Mouse (Mus musculus) CD8-positive naive resting alpha-beta T cell, adult 2 months (primary cell): Measurements from ENCODE around the gene Clcn7.
"Not testable (repeated sequence)": the region's sequence is repeated elsewhere in the genome, so short reads cannot be mapped to it uniquely, and the experiment has no call there.

Source experiments
- DNase-seq, 2 experiments: peaks; one replicate each; pipeline ENCODE4 v3.0.0; 2022; ENCODE audit warnings: low read depth in 2 of 2, low spot score in 2 of 2

Clcn7 gene

DNA sequence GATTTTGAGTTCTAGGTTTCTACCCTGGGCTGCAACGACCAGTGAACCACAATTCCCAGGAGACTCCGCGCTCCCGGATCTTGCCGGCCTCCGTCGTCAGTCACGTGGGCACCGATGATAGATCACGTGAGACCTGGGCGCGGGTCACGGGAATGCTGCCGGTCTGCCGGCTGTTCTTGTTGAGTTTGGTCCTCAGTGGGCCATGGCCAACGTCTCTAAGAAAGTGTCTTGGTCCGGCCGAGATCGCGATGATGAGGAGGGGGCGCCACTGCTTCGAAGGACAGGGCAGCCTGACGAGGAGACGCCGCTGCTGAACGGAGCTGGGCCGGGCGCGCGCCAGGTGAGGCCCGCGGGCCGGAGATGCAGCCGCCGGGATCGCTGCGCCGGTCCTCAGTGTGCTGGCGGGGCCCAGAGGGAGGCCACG, at the start of gene Clcn7:
Clcn7 (plus strand) TSS at position 117 of the 424 bp plus-strand sequence.
- DNase-seq: peak; percentile 70 to 77

DNA sequence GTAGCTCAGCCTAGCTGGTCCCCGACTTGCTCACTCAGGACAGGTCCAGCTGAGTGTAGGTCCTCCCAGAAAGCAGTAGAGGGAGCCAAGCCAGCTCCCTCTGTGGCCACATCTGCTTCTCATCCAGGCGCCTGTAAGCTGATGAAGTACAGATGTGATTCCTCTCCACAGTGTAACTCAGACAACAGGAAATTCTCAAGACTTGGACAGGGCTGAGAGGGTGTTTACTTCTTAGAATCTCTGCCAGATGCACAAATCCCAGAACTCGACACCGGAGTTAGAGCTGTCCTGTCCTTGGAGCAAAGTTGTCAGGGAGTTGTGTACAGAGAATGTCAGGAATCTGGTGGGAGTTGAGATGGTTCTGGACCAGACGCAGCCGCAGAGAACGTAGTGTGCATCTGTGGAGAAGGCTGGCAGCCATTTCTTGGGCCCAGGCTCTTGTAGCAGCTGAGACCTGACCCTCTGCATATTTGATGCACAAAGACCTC, 49.7 kb upstream of the Clcn7 start, which contains the start of gene Tmem204:
Tmem204 (minus strand) TSS at position 148 of the 488 bp plus-strand sequence.
- no peak for DNase-seq

DNA sequence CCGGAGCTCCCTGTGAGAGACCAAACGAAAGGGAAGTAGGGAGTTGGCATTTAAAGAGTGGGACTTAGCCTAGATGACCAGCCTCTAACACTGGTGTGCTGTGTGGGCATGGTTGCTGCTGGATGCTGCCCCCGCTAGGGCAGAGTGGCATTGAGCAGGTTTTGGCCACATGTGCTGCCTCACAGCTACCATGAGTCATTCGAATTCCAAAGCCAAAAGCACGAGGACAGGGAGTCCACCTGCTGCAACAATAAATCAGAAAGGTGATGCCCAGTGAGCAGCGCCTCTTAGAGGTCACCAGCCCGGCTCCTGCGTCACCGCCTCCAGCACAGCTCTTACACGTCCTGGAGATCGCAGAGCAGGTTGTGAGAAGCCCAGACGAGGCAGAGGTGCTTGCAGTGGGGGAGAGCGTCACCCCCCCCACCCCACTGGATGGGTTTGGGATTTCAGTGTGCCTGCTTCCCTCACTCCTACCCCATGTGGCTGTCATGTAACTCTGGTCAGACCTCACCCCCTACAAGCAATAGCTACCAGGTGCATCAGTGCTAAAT, 48.3 kb upstream of the Clcn7 start:
- no peak for DNase-seq

DNA sequence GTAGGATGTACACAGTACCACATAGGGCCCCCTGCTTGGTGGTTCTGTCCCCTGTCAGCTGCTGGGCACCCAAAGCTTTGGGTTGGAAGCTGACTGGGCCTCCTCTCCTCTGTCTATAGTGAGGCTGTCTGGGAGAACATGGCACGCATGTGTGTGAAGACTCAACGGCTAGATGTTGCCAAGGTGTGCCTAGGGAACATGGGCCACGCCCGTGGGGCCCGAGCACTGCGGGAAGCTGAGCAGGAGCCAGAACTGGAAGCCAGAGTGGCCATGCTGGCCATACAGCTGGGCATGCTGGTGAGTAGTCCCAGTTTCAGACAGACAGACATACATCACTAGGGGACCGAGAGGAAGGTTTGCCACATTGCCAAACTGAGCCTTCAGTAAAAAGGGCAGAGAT, 46.5 kb upstream of the Clcn7 start:
- no peak for DNase-seq

DNA sequence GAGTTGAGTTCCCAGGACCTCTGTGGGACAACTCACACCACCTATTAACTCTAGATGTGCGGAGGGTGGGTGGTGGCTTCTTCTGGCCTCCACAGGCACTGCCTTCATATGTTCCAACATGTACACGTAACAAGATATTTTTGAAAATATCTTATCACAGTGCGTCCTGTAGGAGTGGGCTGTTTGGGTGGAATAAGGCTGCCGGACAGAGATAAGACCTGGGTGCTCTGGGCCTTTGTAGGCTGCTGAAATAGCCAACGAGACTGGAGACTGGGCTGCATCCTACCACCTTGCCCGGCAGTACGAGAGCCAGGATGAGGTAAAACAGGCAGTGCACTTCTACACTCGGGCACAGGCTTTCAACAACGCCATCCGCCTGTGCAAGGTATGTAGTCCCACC, 44.0 kb upstream of the Clcn7 start:
- DNase-seq: no peak

DNA sequence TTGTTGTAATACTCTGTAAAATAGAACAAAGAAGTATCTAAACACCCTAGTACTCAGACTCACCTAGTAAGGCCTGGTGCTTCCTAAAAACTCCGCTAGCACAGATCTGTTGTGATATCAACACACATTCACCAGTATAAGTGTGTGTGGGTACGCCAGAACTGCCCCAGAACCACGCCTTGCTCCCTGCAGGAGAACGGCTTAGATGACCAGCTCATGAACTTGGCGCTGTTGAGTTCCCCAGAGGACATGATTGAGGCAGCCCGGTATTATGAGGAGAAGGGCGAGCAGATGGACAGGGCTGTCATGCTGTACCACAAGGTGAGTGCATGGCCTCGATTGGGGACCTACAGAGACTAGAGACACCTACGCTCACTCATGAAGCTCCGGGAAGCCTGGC, 42.7 kb upstream of the Clcn7 start:
- no peak for DNase-seq

DNA sequence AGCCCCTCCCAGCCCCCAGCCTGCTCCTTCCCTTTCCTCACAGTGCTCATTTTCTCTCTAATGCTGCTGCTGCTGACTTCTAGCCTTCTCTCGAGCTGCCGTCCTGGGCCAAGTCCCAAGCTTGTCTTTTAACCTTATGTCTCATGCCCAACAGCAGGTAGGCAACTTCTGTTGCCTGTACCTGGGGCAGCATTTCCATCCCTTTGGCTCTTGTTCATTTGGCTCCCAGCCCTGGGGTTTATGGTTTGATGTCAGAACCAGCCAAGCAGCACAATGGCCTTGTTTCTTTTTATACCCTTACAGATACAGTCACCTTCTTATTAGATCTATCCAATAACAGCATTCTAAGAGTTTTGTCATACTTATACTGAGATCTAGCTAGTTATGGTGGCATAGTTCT, 37.0 kb upstream of the Clcn7 start:
- DNase-seq: no peak

DNA sequence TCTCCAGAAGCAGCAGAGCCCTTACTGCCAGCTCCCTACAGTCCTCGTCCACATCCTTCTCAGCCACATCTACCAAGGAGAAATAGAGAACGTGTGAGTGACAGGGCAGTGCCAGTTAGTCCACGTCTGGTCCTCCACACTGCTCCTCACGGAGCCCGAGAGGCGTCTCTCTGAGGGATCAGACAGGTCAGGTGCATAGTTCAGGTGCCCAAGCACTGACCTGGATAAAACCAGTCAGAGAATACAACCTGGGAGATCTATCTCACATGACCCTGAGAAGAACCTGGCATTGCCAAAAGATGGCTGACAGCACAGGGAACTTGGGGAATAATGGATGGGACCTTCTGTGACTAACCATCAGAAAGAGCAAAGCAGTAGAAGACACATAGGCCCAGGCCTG, 33.1 kb upstream of the Clcn7 start:
- no peak for DNase-seq

DNA sequence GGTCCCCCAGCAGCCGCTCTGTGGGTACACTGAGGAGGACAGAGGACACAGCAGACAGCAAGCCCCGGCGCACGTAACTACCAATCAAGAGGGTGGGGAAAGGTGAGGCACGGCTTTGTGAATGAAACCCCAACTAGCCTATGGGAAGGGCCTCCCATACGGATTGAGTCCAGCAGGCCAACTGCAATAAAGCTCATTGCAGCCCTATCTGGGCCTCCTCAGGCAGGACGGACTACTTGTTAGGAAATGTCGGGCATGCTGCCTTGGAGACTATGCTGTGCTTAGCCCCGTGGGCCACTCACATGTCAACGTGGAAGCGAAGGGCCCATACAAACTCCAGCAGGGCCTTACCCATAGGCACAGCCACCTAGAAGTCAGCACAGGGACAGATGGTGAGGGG, 31.9 kb upstream of the Clcn7 start:
- DNase-seq: no peak

DNA sequence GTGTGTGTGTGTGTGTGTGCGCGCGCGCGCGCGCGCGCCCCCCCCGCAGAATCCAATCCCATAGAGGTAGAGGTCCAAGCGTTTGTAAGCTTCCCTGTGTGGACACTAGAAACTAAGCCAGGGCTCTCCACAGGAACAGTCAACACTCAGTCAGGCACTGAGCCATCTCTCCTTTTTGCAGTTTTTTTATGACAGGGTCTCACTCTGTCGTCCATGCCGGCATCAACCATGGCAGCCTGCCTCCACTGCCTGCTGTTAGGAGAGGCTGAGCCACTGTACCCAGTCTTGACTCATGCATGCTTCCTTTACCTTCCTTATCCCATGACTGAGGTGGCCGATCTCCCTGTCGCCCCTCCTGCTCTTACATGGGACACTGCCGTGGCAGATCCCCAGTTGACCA, 25.4 kb upstream of the Clcn7 start:
- DNase-seq: no peak

DNA sequence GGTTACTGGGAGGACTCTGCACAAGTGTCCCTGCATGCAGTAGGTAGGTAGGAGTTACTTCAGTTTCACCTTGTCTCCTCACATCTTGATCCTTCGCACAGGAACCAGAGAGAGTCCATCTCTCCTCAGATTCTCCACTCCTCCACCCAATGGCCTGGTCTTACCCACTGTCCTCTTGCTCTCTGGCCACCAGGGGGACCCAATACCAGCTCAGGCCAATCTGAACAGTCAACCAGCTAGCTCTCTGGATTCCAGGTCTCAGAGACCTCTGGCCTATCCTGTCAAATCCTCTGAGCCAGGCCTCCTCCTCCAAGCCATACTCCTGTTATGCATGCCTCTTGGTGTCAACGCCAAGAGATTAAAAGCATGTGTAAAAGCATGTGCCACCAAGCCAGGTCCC, 23.6 kb upstream of the Clcn7 start:
- DNase-seq: no peak

DNA sequence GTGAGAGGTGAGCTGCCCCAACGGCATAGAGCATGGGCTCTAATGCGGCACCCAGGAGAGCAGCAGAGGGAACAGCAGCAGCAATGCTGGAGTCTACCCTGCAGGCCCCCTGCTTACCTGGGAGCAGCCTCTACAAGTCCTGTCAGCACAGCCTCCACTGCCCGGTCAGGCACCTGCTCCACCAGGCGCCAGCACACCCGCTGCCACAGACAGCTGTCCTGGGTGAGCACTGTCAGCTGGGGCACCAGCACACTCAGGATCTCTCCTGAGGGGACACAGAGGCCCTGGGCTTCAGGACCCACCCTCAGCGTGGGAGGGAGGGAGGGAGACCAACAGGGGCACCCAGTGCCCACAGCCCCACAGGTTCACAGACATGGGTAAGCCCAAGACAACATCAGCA, 22.6 kb upstream of the Clcn7 start:
- no peak for DNase-seq

DNA sequence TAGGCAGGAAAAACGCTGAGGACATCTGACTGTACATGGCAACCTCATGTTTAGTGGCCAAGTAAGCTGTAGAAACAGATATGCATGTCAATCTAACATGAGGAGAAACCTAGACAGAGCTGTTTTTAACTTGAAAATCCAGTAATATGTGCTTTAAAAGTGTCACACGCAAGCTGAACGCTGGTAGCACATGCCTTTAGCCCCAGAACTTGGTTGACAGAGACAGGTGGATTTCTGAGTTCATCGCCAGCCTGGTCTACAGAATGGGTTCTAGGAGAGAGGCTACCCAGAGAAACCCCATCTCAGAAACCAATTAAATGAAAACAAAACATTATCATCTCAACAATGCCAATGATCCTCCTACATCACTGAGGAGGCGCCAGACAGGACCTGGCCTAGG, 22.0 kb upstream of the Clcn7 start:
- DNase-seq: no peak

DNA sequence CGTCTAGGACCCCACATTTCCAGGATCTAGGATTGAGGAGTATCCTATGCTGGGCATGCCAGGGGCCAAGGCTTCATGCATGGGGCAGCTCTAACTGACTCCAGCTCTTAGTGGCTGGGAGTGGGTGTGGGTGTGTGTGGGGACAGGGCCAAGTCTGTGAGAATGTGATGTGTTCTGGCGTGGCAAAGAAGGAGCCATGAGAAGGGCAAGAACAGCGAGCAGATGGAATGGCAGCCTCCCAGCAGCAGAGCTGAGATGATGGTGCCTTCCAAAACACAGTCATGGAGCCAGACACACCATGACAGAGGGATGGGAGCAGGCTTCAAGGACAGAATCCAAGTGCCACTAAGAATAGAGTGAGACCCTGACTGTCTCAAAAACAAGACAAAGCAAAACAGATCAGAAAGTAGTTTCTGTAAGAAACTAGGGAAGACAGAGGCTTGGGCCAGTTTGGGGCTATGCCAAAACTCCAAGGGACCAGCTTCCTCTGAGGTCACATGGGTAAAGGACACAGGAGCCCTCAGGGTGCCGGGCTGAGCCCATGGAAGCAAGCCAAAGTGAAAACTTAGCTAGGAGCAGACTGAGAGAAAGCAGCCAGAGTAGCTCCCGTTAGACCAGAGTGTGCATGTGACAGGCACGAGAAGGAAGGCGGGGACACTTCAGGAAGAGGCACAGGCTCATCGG, 21.3 kb upstream of the Clcn7 start:
- no peak for DNase-seq

DNA sequence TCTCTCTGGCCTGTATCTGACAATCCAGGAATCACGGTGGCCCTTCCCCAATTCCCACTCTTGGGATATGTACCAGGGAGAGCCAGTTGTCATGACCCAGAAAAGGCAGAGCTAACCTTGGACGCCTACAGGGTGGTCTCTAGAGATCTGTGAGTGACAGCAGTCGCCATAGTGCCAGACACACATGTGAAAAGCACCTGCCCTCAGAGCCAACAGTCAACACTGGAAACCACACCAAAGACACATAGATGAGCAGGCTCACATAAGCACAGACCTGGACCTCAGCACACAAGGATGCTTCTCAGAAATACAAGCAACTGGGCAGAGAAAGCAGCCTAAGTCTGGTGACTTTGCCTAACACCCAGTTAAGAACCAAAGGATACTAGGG, 20.8 kb upstream of the Clcn7 start:
- no peak for DNase-seq

DNA sequence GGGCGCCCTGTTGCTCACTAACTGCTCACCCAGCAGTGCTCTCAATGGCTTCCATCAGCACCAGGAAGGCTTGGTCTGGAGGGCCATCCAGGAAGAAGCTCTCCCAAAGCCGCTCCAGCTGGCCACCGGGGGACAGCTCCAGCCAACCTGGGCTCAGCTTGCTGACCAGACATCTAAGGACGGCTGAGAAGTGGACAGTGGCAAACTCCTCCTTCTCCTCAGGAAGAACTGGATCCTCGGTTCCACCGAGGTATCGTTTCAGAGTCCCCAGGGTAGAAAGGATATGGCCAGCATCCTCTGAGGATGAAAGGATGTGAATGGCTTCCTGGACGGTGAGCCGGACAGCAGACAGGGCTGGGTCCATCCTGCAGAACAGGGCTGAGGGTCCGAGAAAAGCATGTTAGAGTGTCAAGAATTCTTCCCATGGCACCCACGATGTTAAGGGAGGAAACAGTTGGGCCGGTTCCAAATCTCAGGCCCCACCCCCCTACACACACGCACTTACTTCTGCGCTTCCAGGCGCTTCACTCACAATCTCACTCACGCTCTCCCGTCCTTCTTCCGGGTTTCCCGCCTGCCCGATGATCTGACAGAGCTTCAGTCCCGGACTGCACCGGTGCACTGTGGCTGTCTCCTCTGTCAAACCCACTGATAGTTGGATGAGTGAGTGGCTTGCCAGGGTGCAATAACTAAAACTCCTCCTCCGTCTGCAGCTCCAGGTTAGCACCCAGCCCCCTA, 18.1 kb upstream of the Clcn7 start:
- no peak for DNase-seq

DNA sequence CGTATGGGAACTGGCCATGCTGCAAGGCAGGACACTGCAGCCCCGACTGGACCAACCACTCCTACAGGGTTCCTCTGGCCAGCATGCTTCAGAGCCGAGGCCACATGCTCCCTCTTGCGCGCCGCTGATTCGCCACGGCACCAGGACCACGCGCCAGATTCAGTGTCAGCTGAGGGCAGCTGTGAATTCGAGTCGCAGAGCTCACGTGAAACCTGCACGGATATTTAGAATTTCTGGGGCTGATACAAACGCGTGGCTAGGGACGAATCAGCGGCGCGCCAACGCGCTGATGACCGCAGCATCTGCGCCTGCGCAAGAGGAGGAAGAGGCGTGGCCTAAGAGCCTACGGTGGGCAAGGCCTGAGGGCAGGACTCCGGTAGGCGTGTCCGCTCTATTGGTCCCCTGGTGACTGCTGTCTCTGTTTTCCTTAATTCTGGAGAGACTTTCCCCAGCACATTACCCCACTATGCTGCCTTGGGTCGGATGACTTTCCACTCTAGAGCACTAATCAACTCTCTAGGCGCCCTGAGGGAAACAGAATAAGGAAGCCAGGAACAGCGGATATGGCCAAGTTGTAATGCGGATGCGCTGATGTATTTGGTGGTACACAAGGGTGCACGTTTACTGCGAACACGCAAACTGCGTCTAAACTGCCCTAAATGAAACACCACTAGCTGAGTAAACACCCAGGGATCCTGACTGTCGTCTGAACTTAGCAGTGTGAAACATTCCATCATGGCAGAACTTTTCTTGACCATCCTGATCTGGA, 17.3 kb upstream of the Clcn7 start, which contains the start of gene Telo2:
Telo2 (minus strand) TSS at position 304 of the 769 bp plus-strand sequence.
- peak; percentile 82 to 92 for DNase-seq

DNA sequence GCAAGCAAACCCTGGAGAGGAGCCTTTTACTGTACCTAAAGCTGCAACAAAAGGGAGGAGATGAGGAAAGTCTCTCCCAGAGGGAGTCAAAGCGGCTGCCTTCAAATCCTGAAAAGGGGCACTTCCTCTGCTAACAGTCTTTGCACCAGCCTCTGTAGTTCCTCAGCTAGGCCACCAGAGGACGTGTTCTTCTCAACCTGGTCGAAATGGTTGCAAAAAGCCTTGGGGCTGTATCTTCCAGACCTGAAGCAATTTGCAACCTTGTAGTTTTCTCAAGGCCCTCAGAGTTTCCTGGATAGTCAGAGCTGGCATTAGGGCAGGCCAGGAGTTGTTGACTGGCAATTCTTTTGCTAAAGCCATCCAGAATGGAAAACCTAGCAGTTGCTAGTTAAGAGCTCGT, 15.9 kb upstream of the Clcn7 start:
- peak; percentile 25 to 55 for DNase-seq

DNA sequence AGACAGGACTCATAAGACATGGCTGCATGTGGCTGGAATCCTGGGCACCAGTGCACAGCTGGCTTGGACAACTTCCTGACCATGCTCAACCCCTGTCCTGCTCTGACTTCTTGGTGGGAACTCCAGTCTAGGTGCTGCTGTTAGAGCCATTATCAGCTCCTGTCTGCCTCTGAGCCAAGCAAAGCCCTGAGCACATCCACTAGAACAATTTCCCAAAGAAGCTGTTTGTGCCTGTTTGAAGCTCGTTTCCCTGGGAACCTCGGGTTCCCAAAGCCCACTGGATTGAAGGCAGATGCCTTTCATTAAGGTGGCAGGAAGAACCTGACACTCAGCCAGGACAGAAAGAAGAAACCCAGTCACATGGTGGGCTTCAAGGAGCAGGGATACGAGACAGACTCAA, 12.8 kb upstream of the Clcn7 start, which contains the start of gene Ptx4:
Ptx4 (plus strand) TSS at position 355 of the 400 bp plus-strand sequence.
- no peak for DNase-seq

DNA sequence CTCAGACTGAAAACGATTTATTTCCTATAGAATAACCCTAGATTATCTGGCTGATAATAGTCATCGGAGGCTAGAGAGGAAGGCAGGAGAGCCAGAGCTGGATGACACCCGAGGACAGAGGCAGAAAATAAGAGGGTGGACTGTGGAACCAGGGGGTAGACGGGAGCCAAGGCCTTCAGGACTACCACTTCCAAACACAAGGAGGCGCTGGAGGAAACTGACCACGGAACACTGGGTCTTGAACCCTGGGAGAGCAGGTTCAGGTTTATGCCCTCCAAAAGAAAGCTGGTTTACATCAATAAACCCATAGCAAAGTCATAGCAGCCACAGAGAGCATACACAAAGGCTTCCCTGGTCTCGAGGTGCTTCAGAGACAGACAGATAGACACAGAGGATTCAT, 9.2 kb upstream of the Clcn7 start:
- peak; percentile 33 to 58 for DNase-seq

DNA sequence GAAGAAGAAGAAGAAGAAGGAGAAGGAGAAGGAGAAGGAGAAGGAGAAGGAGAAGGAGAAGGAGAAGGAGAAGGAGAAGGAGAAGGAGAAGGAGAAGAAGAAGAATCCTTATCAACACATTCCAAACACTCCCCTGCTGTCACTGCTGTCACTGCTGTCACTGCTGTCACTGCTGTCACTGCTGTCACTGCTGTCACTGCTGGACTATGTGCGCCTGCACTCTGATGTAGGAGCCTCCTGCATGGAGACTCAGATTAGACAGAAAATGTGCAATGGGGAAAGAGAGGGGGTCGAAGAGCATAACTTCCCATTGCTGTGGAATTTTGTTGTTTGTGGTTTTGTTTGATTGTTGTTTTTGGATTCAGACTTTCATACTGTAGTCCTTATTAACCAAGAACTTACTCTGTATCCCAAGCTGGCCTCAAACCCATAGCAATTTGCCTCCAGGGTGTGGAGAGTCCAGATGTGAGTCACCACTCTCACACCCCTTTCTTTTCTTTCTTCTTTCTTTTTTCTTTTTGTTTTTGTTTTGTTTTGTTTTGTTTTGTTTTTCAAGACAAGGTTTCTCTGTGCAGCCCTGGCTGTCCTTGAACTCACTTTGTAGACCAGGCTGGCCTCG, 7.6 kb upstream of the Clcn7 start:
- not testable (repeated sequence) for DNase-seq
